Mouse (Mus musculus) stomach, postnatal 0 days (tissue): ENCODE measurements around the gene Exoc6.

Experiments used
- CTCF ChIP-seq: IDR thresholded peaks from 2 replicates; pipeline ENCODE4 v1.5.1; 2016; ENCODE audit warnings: antibody characterized with exemption, low read depth, mild to moderate bottlenecking, moderate library complexity
- EP300 ChIP-seq: optimal IDR thresholded peaks from 2 replicates; pipeline ENCODE3; 2016; ENCODE audit warnings: antibody characterized with exemption

DNA sequence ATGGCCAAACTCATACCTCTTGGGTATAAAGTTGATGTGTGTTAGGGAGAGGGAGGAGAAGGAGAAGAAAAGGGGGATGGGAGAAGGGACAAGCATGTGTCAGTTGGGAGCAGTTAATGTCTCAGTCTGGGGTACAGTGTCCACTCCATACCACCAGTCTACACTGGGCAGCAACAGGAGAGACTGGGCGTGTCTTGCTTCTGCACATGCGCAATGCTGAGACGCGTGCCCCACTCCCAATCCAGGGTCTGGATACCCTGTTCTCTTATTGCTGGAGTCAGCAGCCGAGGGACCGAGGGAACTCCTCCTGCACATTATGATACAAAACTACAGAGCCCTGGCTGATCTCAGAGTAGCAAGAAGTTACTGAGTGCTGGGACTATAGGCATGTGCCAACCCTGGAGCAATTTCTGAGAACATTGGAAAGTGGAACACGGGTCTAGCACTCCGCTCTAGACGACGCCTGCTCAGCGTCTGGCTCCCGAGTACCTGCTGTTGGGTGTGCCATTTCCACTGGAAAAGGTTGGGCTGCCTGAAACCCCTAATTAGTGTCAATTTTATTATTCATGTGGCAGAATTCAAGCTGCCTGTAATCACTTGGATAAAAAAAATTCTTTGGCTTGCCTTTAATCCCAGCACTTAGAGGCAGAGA is 166.4 kb downstream of the Exoc6 start:
- no peak for TF ChIP-seq CTCF
- TF ChIP-seq EP300 = no peak
